Mouse (Mus musculus): ENCODE results near the gene Tmem28. TPM values are rescaled to one million over a fixed set of nuclear protein-coding genes. Genes with fewer than 3 reads are reported as not detected.

Gene Tmem28
- polyA plus RNA-seq (2014; fragmentation: Nextera tagmentation; extraction: Ambion mirVana) = 1.0 and 1.6 TPM in 2 replicates

GRCm38 (mm10) chrX:99820790-99821395, at the start of gene Tmem28:
Tmem28 (plus strand) TSS chrX:99821021.
- peak within 1 kb of the TSS; percentile 34; the same call in 1 of the 2 replicates for H3K27ac ChIP-seq (ENCODE audit: low read depth, low read length)
- peak; percentile 54 for ATAC-seq (ENCODE audit: insufficient read depth, low FRiP score, low TSS enrichment)
- peaks cover 8% of the 10 kb centered on the region for H3K27me3 ChIP-seq (ENCODE audit: control insufficient read depth, insufficient read depth, low read length)

GRCm38 (mm10) chrX:99780308-99780707, 40.5 kb upstream of the Tmem28 start:
- 54% methylated on average over 4 of the region's 4 CpGs for WGBS
- Histone ChIP-seq H3K4me2 (ENCODE audit: low read depth) (no peak overlapping the region), H3K27ac (ENCODE audit: low read depth, low read length) (no peak overlapping the region), H3K9ac (ENCODE audit: low read length) (no peak overlapping the region), H3K4me3 (ENCODE audit: low read depth, low read length) (no peak overlapping the region), H3K4me1 (ENCODE audit: control insufficient read depth, insufficient read depth, low read length) (no peaks in the 10 kb centered on the region), H3K36me3 (ENCODE audit: control insufficient read depth, insufficient read depth, low read length) (no peaks in the 10 kb centered on the region), H3K27me3 (ENCODE audit: control insufficient read depth, insufficient read depth, low read length) (no peaks in the 10 kb centered on the region), H3K9me3 (ENCODE audit: control insufficient read depth, low read length) (no peaks in the 10 kb centered on the region)
- ATAC-seq (ENCODE audit: insufficient read depth, low FRiP score, low TSS enrichment) = no peak
- no peak for DNase-seq (ENCODE audit: low spot score)

More at GRCm38 (mm10) chrX:99820790-99821395, at the start of gene Tmem28:
- WGBS = 6% methylated on average over 16 of the region's 82 CpGs
- Histone ChIP-seq H3K36me3 (ENCODE audit: control insufficient read depth, insufficient read depth, low read length) (no peaks in the 10 kb centered on the region), H3K4me1 (ENCODE audit: control insufficient read depth, insufficient read depth, low read length) (no peaks in the 10 kb centered on the region), H3K4me3 (ENCODE audit: low read depth, low read length) (peak within 1 kb of the TSS; percentile 52), H3K4me2 (ENCODE audit: low read depth) (peak within 1 kb of the TSS; percentile 58), H3K9ac (ENCODE audit: low read length) (peak within 1 kb of the TSS; percentile 54), H3K9me3 (ENCODE audit: control insufficient read depth, low read length) (no peaks in the 10 kb centered on the region)
- peak; percentile 26 for DNase-seq (ENCODE audit: low spot score)

- Histone ChIP-seq H3K4me1 (ENCODE audit: control insufficient read depth, insufficient read depth, low read length) (no peaks in the 10 kb centered on the region), H3K4me3 (ENCODE audit: low read depth, low read length) (no peak overlapping the region), H3K9me3 (ENCODE audit: control insufficient read depth, low read length) (no peaks in the 10 kb centered on the region), H3K36me3 (ENCODE audit: control insufficient read depth, insufficient read depth, low read length) (no peaks in the 10 kb centered on the region), H3K27me3 (ENCODE audit: control insufficient read depth, insufficient read depth, low read length) (no peaks in the 10 kb centered on the region), H3K27ac (ENCODE audit: low read depth, low read length) (no peak overlapping the region), H3K9ac (ENCODE audit: low read length) (no peak overlapping the region), H3K4me2 (ENCODE audit: low read depth) (no peak overlapping the region)
- 38% methylated on average over 1 of the region's 1 CpGs for WGBS
- DNase-seq (ENCODE audit: low spot score) = peak; percentile 24
- ATAC-seq (ENCODE audit: insufficient read depth, low FRiP score, low TSS enrichment) = no peak
Observed at GRCm38 (mm10) chrX:99808375-99808774, 12.4 kb upstream of the Tmem28 start.

- 24% methylated on average over 18 of the region's 22 CpGs for WGBS
- Histone ChIP-seq H3K27me3 (ENCODE audit: control insufficient read depth, insufficient read depth, low read length) (peaks cover 8% of the 10 kb centered on the region), H3K4me3 (ENCODE audit: low read depth, low read length) (peak overlapping the region; percentile 52), H3K9ac (ENCODE audit: low read length) (peak overlapping the region; percentile 54), H3K36me3 (ENCODE audit: control insufficient read depth, insufficient read depth, low read length) (no peaks in the 10 kb centered on the region), H3K4me1 (ENCODE audit: control insufficient read depth, insufficient read depth, low read length) (no peaks in the 10 kb centered on the region), H3K4me2 (ENCODE audit: low read depth) (peak overlapping the region; percentile 58), H3K9me3 (ENCODE audit: control insufficient read depth, low read length) (no peaks in the 10 kb centered on the region), H3K27ac (ENCODE audit: low read depth, low read length) (0 out of 2 replicates have a peak overlapping the region, but pooled peaks have one; percentile 34)
- ATAC-seq (ENCODE audit: insufficient read depth, low FRiP score, low TSS enrichment) = peak; percentile 64
- DNase-seq (ENCODE audit: low spot score) = peak; percentile 77
Observed at GRCm38 (mm10) chrX:99819395-99819935, 1.4 kb upstream of the Tmem28 start.

- Histone ChIP-seq H3K4me1 (ENCODE audit: control insufficient read depth, insufficient read depth, low read length) (no peaks in the 10 kb centered on the region), H3K4me2 (ENCODE audit: low read depth) (peak overlapping the region; percentile 58), H3K27ac (ENCODE audit: low read depth, low read length) (peak overlapping the region; percentile 34; the same call in 1 of the 2 replicates), H3K36me3 (ENCODE audit: control insufficient read depth, insufficient read depth, low read length) (no peaks in the 10 kb centered on the region), H3K4me3 (ENCODE audit: low read depth, low read length) (peak overlapping the region; percentile 52), H3K9ac (ENCODE audit: low read length) (peak overlapping the region; percentile 54), H3K27me3 (ENCODE audit: control insufficient read depth, insufficient read depth, low read length) (peaks cover 8% of the 10 kb centered on the region), H3K9me3 (ENCODE audit: control insufficient read depth, low read length) (no peaks in the 10 kb centered on the region)
- ATAC-seq (ENCODE audit: insufficient read depth, low FRiP score, low TSS enrichment) (peak; percentile 71), DNase-seq (ENCODE audit: low spot score) (peak; percentile 64)
- 21% methylated on average over 43 of the region's 105 CpGs for WGBS
Observed at GRCm38 (mm10) chrX:99819936-99820789, 658 bp upstream of the Tmem28 start.

- Histone ChIP-seq H3K4me3 (ENCODE audit: low read depth, low read length) (no peak overlapping the region), H3K9ac (ENCODE audit: low read length) (no peak overlapping the region), H3K4me2 (ENCODE audit: low read depth) (no peak overlapping the region), H3K36me3 (ENCODE audit: control insufficient read depth, insufficient read depth, low read length) (no peaks in the 10 kb centered on the region), H3K27ac (ENCODE audit: low read depth, low read length) (no peak overlapping the region), H3K4me1 (ENCODE audit: control insufficient read depth, insufficient read depth, low read length) (no peaks in the 10 kb centered on the region), H3K27me3 (ENCODE audit: control insufficient read depth, insufficient read depth, low read length) (peaks cover 3% of the 10 kb centered on the region; the same call in 1 of the 2 replicates), H3K9me3 (ENCODE audit: control insufficient read depth, low read length) (no peaks in the 10 kb centered on the region)
- no peak for ATAC-seq (ENCODE audit: insufficient read depth, low FRiP score, low TSS enrichment)
- 13% methylated on average over 2 of the region's 2 CpGs for WGBS
- no peak for DNase-seq (ENCODE audit: low spot score)
Observed at GRCm38 (mm10) chrX:99842090-99842489, 21.3 kb downstream of the Tmem28 start.

- Histone ChIP-seq H3K27ac (ENCODE audit: low read depth, low read length) (no peak overlapping the region), H3K36me3 (ENCODE audit: control insufficient read depth, insufficient read depth, low read length) (no peaks in the 10 kb centered on the region), H3K4me1 (ENCODE audit: control insufficient read depth, insufficient read depth, low read length) (no peaks in the 10 kb centered on the region), H3K4me2 (ENCODE audit: low read depth) (peak overlapping the region; percentile 46), H3K9me3 (ENCODE audit: control insufficient read depth, low read length) (no peaks in the 10 kb centered on the region), H3K9ac (ENCODE audit: low read length) (peak overlapping the region; percentile 66), H3K4me3 (ENCODE audit: low read depth, low read length) (peak overlapping the region; percentile 25), H3K27me3 (ENCODE audit: control insufficient read depth, insufficient read depth, low read length) (no peaks in the 10 kb centered on the region)
- DNase-seq (ENCODE audit: low spot score) = peak; percentile 80
- 11% methylated on average over 34 of the region's 35 CpGs for WGBS
- peak; percentile 83 for ATAC-seq (ENCODE audit: insufficient read depth, low FRiP score, low TSS enrichment)
Observed at GRCm38 (mm10) chrX:99853261-99853741, 32.5 kb downstream of the Tmem28 start.

- Histone ChIP-seq H3K4me2 (ENCODE audit: low read depth) (peak overlapping the region; percentile 46), H3K4me3 (ENCODE audit: low read depth, low read length) (no peak overlapping the region), H3K9me3 (ENCODE audit: control insufficient read depth, low read length) (no peaks in the 10 kb centered on the region), H3K4me1 (ENCODE audit: control insufficient read depth, insufficient read depth, low read length) (no peaks in the 10 kb centered on the region), H3K27me3 (ENCODE audit: control insufficient read depth, insufficient read depth, low read length) (no peaks in the 10 kb centered on the region), H3K27ac (ENCODE audit: low read depth, low read length) (no peak overlapping the region), H3K9ac (ENCODE audit: low read length) (peak overlapping the region; percentile 66; the same call in 1 of the 2 replicates), H3K36me3 (ENCODE audit: control insufficient read depth, insufficient read depth, low read length) (no peaks in the 10 kb centered on the region)
- whole genome bisulfite sequencing = 46% methylated on average over 3 of the region's 3 CpGs
- DNase-seq (ENCODE audit: low spot score) (no peak), ATAC-seq (ENCODE audit: insufficient read depth, low FRiP score, low TSS enrichment) (no peak)
Observed at GRCm38 (mm10) chrX:99853834-99854233, 33.0 kb downstream of the Tmem28 start.
